Mouse (Mus musculus) thymus, adult 2 months (tissue): ENCODE data around the gene Lysmd1.

ENCODE experiments used
- CTCF ChIP-seq: fragments of 200-500 bp; IDR thresholded peaks from 2 replicates; pipeline ENCODE4 v1.5.1; 2012; ENCODE audit warnings: mild to moderate bottlenecking, control low read depth, low read length, moderate library complexity, borderline replicate concordance; ENCODE audit not compliant: control insufficient read depth, poor library complexity, insufficient read depth; ENCODE audit errors: extremely low read depth
- POLR2A ChIP-seq: fragments of 200-500 bp; IDR thresholded peaks from 2 replicates; pipeline ENCODE4 v1.6.1; 2012; ENCODE audit warnings: mild to moderate bottlenecking, low read length, control low read depth, moderate library complexity; ENCODE audit not compliant: control insufficient read depth, poor library complexity, insufficient read depth; ENCODE audit errors: extremely low read depth

DNA sequence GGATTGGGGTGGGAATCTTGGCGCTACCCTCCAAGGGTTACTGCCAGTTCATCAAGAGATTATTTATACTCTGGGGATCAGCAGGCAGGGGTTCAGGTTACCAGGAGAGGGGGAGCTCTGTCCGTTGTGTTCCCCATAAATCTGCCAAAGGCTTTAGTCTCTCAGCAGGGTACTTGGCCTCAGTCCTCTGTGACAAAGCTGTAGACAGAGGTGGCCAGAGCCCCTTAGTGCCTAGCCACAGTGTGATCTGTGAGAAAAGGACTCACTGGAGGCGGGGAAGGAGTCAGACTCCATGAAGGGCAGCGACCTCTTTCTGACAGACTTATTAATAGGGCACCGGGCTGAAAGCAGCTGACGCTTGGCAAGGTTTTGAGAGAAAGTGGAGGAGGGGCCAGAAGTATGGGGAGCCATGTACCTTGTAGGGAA is 4.6 kb upstream of the Lysmd1 start:
- TF ChIP-seq POLR2A: no peak
- no peak for TF ChIP-seq CTCF
